Comparison of ENCODE assay signal across 15 mouse cellular contexts in the genomic region with DNA sequence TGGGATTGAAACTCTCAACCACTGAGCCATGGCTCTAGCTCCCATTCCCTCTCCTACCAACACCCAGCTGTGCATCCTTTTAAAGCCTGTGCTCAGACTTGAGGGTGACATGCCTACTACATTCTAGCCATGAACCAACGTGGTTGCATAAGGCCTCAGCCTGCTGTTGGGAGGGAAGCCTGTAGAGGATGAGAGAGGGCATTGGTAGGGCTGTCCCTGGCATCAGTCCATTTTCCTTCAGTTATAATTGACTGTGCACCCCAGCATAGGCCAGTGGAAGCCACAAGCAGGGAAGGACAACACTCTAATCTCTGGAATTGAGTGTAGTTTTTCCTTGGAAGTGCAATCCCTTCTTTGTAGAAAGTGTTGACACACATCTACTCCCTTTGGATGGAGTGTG.
DNase-seq lines count a peak whose midpoint lies in the region; ATAC-seq and TF ChIP-seq lines count a peak whose summit lies in the region.
"Had no signal": no experiment of that assay in that cellular context is flagged by ENCODE, and none has a peak within 500 bp of the region (broad histone marks: within the 10 kb centered on the region; RNA-seq: fewer than 3 reads in every experiment).

No protein-coding gene starts in this region.

- 76% methylated on average over 1 of the region's 1 CpGs for WGBS in heart, embryonic 12.5 days
- WGBS in kidney, embryonic 16.5 days = 77% methylated on average over 1 of the region's 1 CpGs
- 24% methylated on average over 1 of the region's 1 CpGs for WGBS in lung, postnatal 0 days

- TF ChIP-seq CTCF in lung, postnatal 0 days (IDR thresholded peaks at IDR 0.05) = no peak

- no peak for ATAC-seq in heart, embryonic 12.5 days (ENCODE audit: insufficient number of reproducible peaks, low FRiP score)
- ATAC-seq in kidney, embryonic 16.5 days (ENCODE audit: low FRiP score, low TSS enrichment) = no peak
- ATAC-seq in lung, postnatal 0 days = no peak
- ATAC-seq: intestine, embryonic 15.5 days had no signal

- peak overlapping the region; percentile 74 for H3K27ac ChIP-seq in heart, embryonic 12.5 days (ENCODE audit: poor library complexity, severe bottlenecking)
- peak overlapping the region; percentile 67 for H3K27ac ChIP-seq in kidney, embryonic 16.5 days (ENCODE audit: low read length)
- H3K27ac ChIP-seq in lung, postnatal 0 days (ENCODE audit: low read length) = peak overlapping the region; percentile 92; the same call in 1 of the 2 replicates
- H3K27ac ChIP-seq: forebrain, embryonic 15.5 days; hindbrain, embryonic 10.5 days; intestine, embryonic 15.5 days; midbrain, embryonic 12.5 days had no signal

- H3K27me3 ChIP-seq in heart, embryonic 12.5 days (replicated peaks) = no peaks in the 10 kb centered on the region
- no peaks in the 10 kb centered on the region for H3K27me3 ChIP-seq in kidney, embryonic 16.5 days (ENCODE audit: insufficient read depth, low read length)
- H3K27me3 ChIP-seq in lung, postnatal 0 days (replicated peaks; ENCODE audit: insufficient read depth, low read length) = no peaks in the 10 kb centered on the region
- H3K27me3 ChIP-seq: forebrain, embryonic 15.5 days; intestine, embryonic 15.5 days; midbrain, embryonic 12.5 days; stomach, embryonic 15.5 days had no signal

- intact Hi-C loops in heart, postnatal 25 days (cut with DNase I) = no loop called here

- TF ChIP-seq EP300 in lung, postnatal 0 days (IDR thresholded peaks at IDR 0.05) = no peak

- no peak overlapping the region for H3K4me2 ChIP-seq in heart, embryonic 12.5 days
- H3K4me2 ChIP-seq in kidney, embryonic 16.5 days (replicated peaks; ENCODE audit: low read depth, low read length) = no peak overlapping the region
- H3K4me2 ChIP-seq in lung, postnatal 0 days (replicated peaks; ENCODE audit: low read depth, low read length) = no peak overlapping the region
- H3K4me2 ChIP-seq: forebrain, embryonic 15.5 days; intestine, embryonic 15.5 days; midbrain, embryonic 12.5 days; stomach, embryonic 15.5 days had no signal

- H3K4me1 ChIP-seq in heart, embryonic 12.5 days (replicated peaks) = peaks cover 46% of the 10 kb centered on the region
- H3K4me1 ChIP-seq in kidney, embryonic 16.5 days (ENCODE audit: insufficient read depth, low read length) = peaks cover 42% of the 10 kb centered on the region
- peaks cover 11% of the 10 kb centered on the region for H3K4me1 ChIP-seq in lung, postnatal 0 days (ENCODE audit: insufficient read depth, low read depth, low read length)
- H3K4me1 ChIP-seq: midbrain, embryonic 12.5 days had no signal

- no peak for DNase-seq in heart, postnatal 25 days (ENCODE audit: low spot score)
- no peak for DNase-seq in kidney, postnatal 36 days
- DNase-seq in lung, postnatal 0 days (ENCODE audit: low spot score) = no peak
- no peak for DNase-seq in lung, postnatal 10 days
- DNase-seq in spleen, adult 18-20 months = no peak
- DNase-seq: adrenal gland, adult 8-10 months; cerebellum, adult 8-10 months had no signal

- no peaks in the 10 kb centered on the region for H3K9me3 ChIP-seq in heart, embryonic 12.5 days (replicated peaks)
- H3K9me3 ChIP-seq in kidney, embryonic 16.5 days (ENCODE audit: low read length) = no peaks in the 10 kb centered on the region
- no peaks in the 10 kb centered on the region for H3K9me3 ChIP-seq in lung, postnatal 0 days (ENCODE audit: low read length)
- H3K9me3 ChIP-seq: forebrain, embryonic 15.5 days; G1E; hindbrain, embryonic 10.5 days; intestine, embryonic 15.5 days; midbrain, embryonic 12.5 days; stomach, embryonic 15.5 days had no signal

- H3K4me3 ChIP-seq in heart, embryonic 12.5 days = no peak overlapping the region
- no peak overlapping the region for H3K4me3 ChIP-seq in kidney, embryonic 16.5 days (ENCODE audit: low read length)
- H3K4me3 ChIP-seq in lung, postnatal 0 days (ENCODE audit: low read depth, low read length) = no peak overlapping the region
- H3K4me3 ChIP-seq: forebrain, embryonic 15.5 days; hindbrain, embryonic 10.5 days; intestine, embryonic 15.5 days; midbrain, embryonic 12.5 days; stomach, embryonic 15.5 days had no signal

- peaks cover 12% of the 10 kb centered on the region; the same call in 1 of the 2 replicates for H3K36me3 ChIP-seq in heart, embryonic 12.5 days
- H3K36me3 ChIP-seq in kidney, embryonic 16.5 days (ENCODE audit: insufficient read depth, low read length) = peaks cover 3% of the 10 kb centered on the region; the same call in 1 of the 2 replicates
- H3K36me3 ChIP-seq in lung, postnatal 0 days (ENCODE audit: insufficient read depth, low read length) = no peaks in the 10 kb centered on the region
- H3K36me3 ChIP-seq: forebrain, embryonic 15.5 days; intestine, embryonic 15.5 days; midbrain, embryonic 12.5 days; stomach, embryonic 15.5 days had no signal

- H3K9ac ChIP-seq in heart, embryonic 12.5 days = no peak overlapping the region
- no peak overlapping the region for H3K9ac ChIP-seq in kidney, embryonic 16.5 days (replicated peaks; ENCODE audit: low read length)
- H3K9ac ChIP-seq in lung, postnatal 0 days (replicated peaks; ENCODE audit: low read depth) = no peak overlapping the region
- H3K9ac ChIP-seq: forebrain, embryonic 15.5 days; intestine, embryonic 15.5 days; midbrain, embryonic 12.5 days; stomach, embryonic 15.5 days had no signal
